Mouse (Mus musculus) neural tube, embryonic 13.5 days (tissue): ENCODE results near the gene Psmf1. TPM values are rescaled to one million over a fixed set of nuclear protein-coding genes. Genes with fewer than 3 reads are reported as not detected.

Experiments
- ATAC-seq: fragments of 200-750 bp; cut with Nextera tagmentation; 2 replicates; pipeline ENCODE4 v1.8.0; 2017; ENCODE audit warnings: low read depth, mild to moderate bottlenecking, moderate TSS enrichment, moderate library complexity
- H3K27ac ChIP-seq: fragments of 300-500 bp; sonication (generic); replicated peaks from 2 replicates; pipeline ENCODE4 v1.5.1; 2015; ENCODE audit warnings: moderate library complexity, mild to moderate bottlenecking, inconsistent platforms
- H3K27me3 ChIP-seq: fragments of 300-500 bp; sonication (generic); 2 replicates; pipeline ENCODE4 v1.6.1; 2015; ENCODE audit warnings: mild to moderate bottlenecking, inconsistent platforms
- H3K36me3 ChIP-seq: fragments of 300-500 bp; sonication (generic); 2 replicates; pipeline ENCODE4 v1.6.1; 2015; ENCODE audit warnings: mild to moderate bottlenecking, inconsistent platforms
- H3K4me1 ChIP-seq: fragments of 300-500 bp; sonication (generic); replicated peaks from 2 replicates; pipeline ENCODE4 v1.6.1; 2015; ENCODE audit warnings: inconsistent platforms
- H3K4me2 ChIP-seq: fragments of 300-500 bp; sonication (generic); 2 replicates; pipeline ENCODE4 v1.6.1; 2015; ENCODE audit warnings: inconsistent platforms, mild to moderate bottlenecking, moderate library complexity
- H3K4me3 ChIP-seq: fragments of 300-500 bp; sonication (generic); 2 replicates; pipeline ENCODE4 v1.5.1; 2015; ENCODE audit warnings: mild to moderate bottlenecking, inconsistent platforms
- H3K9ac ChIP-seq: fragments of 300-500 bp; sonication (generic); 2 replicates; pipeline ENCODE4 v1.6.1; 2015; ENCODE audit warnings: moderate library complexity, mild to moderate bottlenecking, inconsistent platforms
- H3K9me3 ChIP-seq: fragments of 300-500 bp; sonication (generic); 2 replicates; pipeline ENCODE4 v1.6.1; 2016; ENCODE audit warnings: inconsistent platforms
- WGBS: fragments of 180-500 bp; shearing (Covaris S2); methylation state at CpG from one replicate; pipeline ENCODE4 v1.1.7; 2015; 5-methylcytosine and 5-hydroxymethylcytosine counted together
- polyA plus RNA-seq: library from polyadenylated mRNA; unstranded; fragments of >200 nt; fragmentation: Nextera tagmentation; extraction: Ambion mirVana; gene quantifications from 2 replicates; pipeline ENCODE4 v1.2.1, GENCODE M21; 2015

The Psmf1 gene
- polyA plus RNA-seq, 1 experiment from 2014 or later: 54.2 TPM

- H3K4me2 ChIP-seq: no peak overlapping the region
- 75% methylated on average over 5 of the region's 5 CpGs for WGBS
- H3K4me3 ChIP-seq: no peak overlapping the region
- no peaks in the 10 kb centered on the region for H3K36me3 ChIP-seq
- no peaks in the 10 kb centered on the region for H3K9me3 ChIP-seq
- no peaks in the 10 kb centered on the region for H3K4me1 ChIP-seq
- ATAC-seq: no peak
- peaks cover 9% of the 10 kb centered on the region for H3K27me3 ChIP-seq
- H3K9ac ChIP-seq: no peak overlapping the region
- no peak overlapping the region for H3K27ac ChIP-seq
These were observed 7.3 kb upstream of the Psmf1 start for GRCm38 (mm10) chr2:151751330-151751729.

- H3K27ac ChIP-seq: no peak overlapping the region; the same call in 1 of the 2 replicates
These were observed 4.1 kb upstream of the Psmf1 start for GRCm38 (mm10) chr2:151747847-151748705.

GRCm38 (mm10) chr2:151742850-151743679 is 921 bp downstream of the Psmf1 start:
- Histone ChIP-seq H3K27ac (no peak overlapping the region), H3K27me3 (peaks cover 20% of the 10 kb centered on the region), H3K9ac (no peak overlapping the region), H3K4me1 (peaks cover 30% of the 10 kb centered on the region), H3K9me3 (no peaks in the 10 kb centered on the region), H3K4me3 (no peak overlapping the region), H3K4me2 (no peak overlapping the region), H3K36me3 (no peaks in the 10 kb centered on the region)
- no peak for ATAC-seq
- WGBS: 72% methylated on average over 6 of the region's 6 CpGs

More at GRCm38 (mm10) chr2:151747847-151748705, 4.1 kb upstream of the Psmf1 start:
- Histone ChIP-seq H3K9ac (peak overlapping the region; percentile 38; the same call in 1 of the 2 replicates), H3K4me3 (no peak overlapping the region; the same call in 1 of the 2 replicates), H3K27me3 (peaks cover 20% of the 10 kb centered on the region), H3K36me3 (no peaks in the 10 kb centered on the region), H3K4me1 (no peaks in the 10 kb centered on the region), H3K4me2 (peak overlapping the region; percentile 11; the same call in 1 of the 2 replicates), H3K9me3 (no peaks in the 10 kb centered on the region)
- 24% methylated on average over 19 of the region's 19 CpGs for WGBS
- ATAC-seq: peak; percentile 84

- H3K9me3 ChIP-seq: no peaks in the 10 kb centered on the region
- H3K9ac ChIP-seq: no peak overlapping the region
- H3K4me2 ChIP-seq: no peak overlapping the region
- H3K36me3 ChIP-seq: no peaks in the 10 kb centered on the region
- 97% methylated on average over 1 of the region's 1 CpGs for WGBS
- H3K4me3 ChIP-seq: no peak overlapping the region
- ATAC-seq: no peak
- no peak overlapping the region for H3K27ac ChIP-seq
- H3K27me3 ChIP-seq: peaks cover 12% of the 10 kb centered on the region
- H3K4me1 ChIP-seq: peaks cover 30% of the 10 kb centered on the region
These were observed 1.9 kb downstream of the Psmf1 start for GRCm38 (mm10) chr2:151742084-151742483.

GRCm38 (mm10) chr2:151740741-151741526 is 3.1 kb downstream of the Psmf1 start:
- Histone ChIP-seq H3K4me1 (peaks cover 30% of the 10 kb centered on the region), H3K27ac (peak overlapping the region; percentile 80), H3K9me3 (no peaks in the 10 kb centered on the region), H3K4me3 (peak overlapping the region; percentile 98), H3K27me3 (peaks cover 8% of the 10 kb centered on the region; the same call in 1 of the 2 replicates), H3K4me2 (peak overlapping the region; percentile 96), H3K9ac (peak overlapping the region; percentile 91), H3K36me3 (no peaks in the 10 kb centered on the region)
- peak; percentile 89 for ATAC-seq
- WGBS: under 1% methylated on average over 61 of the region's 61 CpGs

GRCm38 (mm10) chr2:151739505-151739904 is 4.5 kb downstream of the Psmf1 start:
- Histone ChIP-seq H3K4me2 (peak overlapping the region; percentile 96), H3K4me1 (peaks cover 30% of the 10 kb centered on the region), H3K4me3 (peak overlapping the region; percentile 98), H3K27me3 (peaks cover 4% of the 10 kb centered on the region; the same call in 1 of the 2 replicates), H3K9ac (peak overlapping the region; percentile 22; the same call in 1 of the 2 replicates), H3K9me3 (no peaks in the 10 kb centered on the region), H3K27ac (no peak overlapping the region), H3K36me3 (peaks cover 4% of the 10 kb centered on the region)
- ATAC-seq: no peak
- 88% methylated on average over 7 of the region's 7 CpGs for WGBS

- peaks cover 8% of the 10 kb centered on the region for H3K36me3 ChIP-seq
- no peak overlapping the region for H3K9ac ChIP-seq
- H3K27ac ChIP-seq: no peak overlapping the region
- no peak for ATAC-seq
- H3K4me1 ChIP-seq: peaks cover 30% of the 10 kb centered on the region
- H3K4me2 ChIP-seq: peak overlapping the region; percentile 96; the same call in 1 of the 2 replicates
- 90% methylated on average over 3 of the region's 3 CpGs for WGBS
- H3K4me3 ChIP-seq: no peak overlapping the region
- peaks cover 3% of the 10 kb centered on the region; the same call in 1 of the 2 replicates for H3K27me3 ChIP-seq
- no peaks in the 10 kb centered on the region for H3K9me3 ChIP-seq
These were observed 4.9 kb downstream of the Psmf1 start for GRCm38 (mm10) chr2:151739081-151739480.

GRCm38 (mm10) chr2:151738460-151738859 is 5.5 kb downstream of the Psmf1 start:
- Histone ChIP-seq H3K27ac (no peak overlapping the region), H3K27me3 (no peaks in the 10 kb centered on the region), H3K36me3 (peaks cover 14% of the 10 kb centered on the region), H3K9me3 (no peaks in the 10 kb centered on the region), H3K4me2 (no peak overlapping the region), H3K4me3 (no peak overlapping the region), H3K9ac (no peak overlapping the region), H3K4me1 (peaks cover 30% of the 10 kb centered on the region)
- no peak for ATAC-seq
- WGBS: 85% methylated on average over 4 of the region's 4 CpGs

- 93% methylated on average over 6 of the region's 6 CpGs for WGBS
- H3K9me3 ChIP-seq: no peaks in the 10 kb centered on the region
- no peak overlapping the region for H3K4me3 ChIP-seq
- H3K36me3 ChIP-seq: peaks cover 28% of the 10 kb centered on the region
- no peaks in the 10 kb centered on the region for H3K27me3 ChIP-seq
- no peak overlapping the region for H3K27ac ChIP-seq
- no peak overlapping the region for H3K9ac ChIP-seq
- ATAC-seq: no peak
- peaks cover 21% of the 10 kb centered on the region for H3K4me1 ChIP-seq
- no peak overlapping the region for H3K4me2 ChIP-seq
These were observed 8.6 kb downstream of the Psmf1 start for GRCm38 (mm10) chr2:151735422-151735821.

- no peak for ATAC-seq
- Histone ChIP-seq H3K4me1 (no peaks in the 10 kb centered on the region), H3K9ac (no peak overlapping the region), H3K27ac (no peak overlapping the region), H3K27me3 (no peaks in the 10 kb centered on the region), H3K4me2 (no peak overlapping the region), H3K9me3 (no peaks in the 10 kb centered on the region), H3K4me3 (no peak overlapping the region), H3K36me3 (peaks cover 49% of the 10 kb centered on the region)
- WGBS: 85% methylated on average over 8 of the region's 8 CpGs
These were observed 10.7 kb downstream of the Psmf1 start for GRCm38 (mm10) chr2:151733151-151733865.

- no peak overlapping the region for H3K4me3 ChIP-seq
- peaks cover 88% of the 10 kb centered on the region for H3K36me3 ChIP-seq
- H3K4me1 ChIP-seq: no peaks in the 10 kb centered on the region
- H3K27ac ChIP-seq: no peak overlapping the region
- WGBS: 95% methylated on average over 2 of the region's 2 CpGs
- 0 out of 2 replicates have a peak, but pooled peaks cover 6% of the 10 kb centered on the region for H3K9me3 ChIP-seq
- H3K9ac ChIP-seq: no peak overlapping the region
- no peak for ATAC-seq
- no peak overlapping the region for H3K4me2 ChIP-seq
- no peaks in the 10 kb centered on the region for H3K27me3 ChIP-seq
These were observed 19.9 kb downstream of the Psmf1 start for GRCm38 (mm10) chr2:151724094-151724493.
